Mouse (Mus musculus): ENCODE data around the gene Ttyh1.

GRCm38 (mm10) chr7:4142796-4143445 lies 23.7 kb downstream of the Ttyh1 start:
- no peak for TF ChIP-seq CTCF (IDR thresholded peaks at IDR 0.05; ENCODE audit: low read depth, low read length)
- no peak for TF ChIP-seq POLR2A (IDR thresholded peaks at IDR 0.05; ENCODE audit: borderline replicate concordance, low read depth, low read length)
